Mouse (Mus musculus): ENCODE measurements at regions not wholly inside any gene's neighbourhood (a gene's known extent, or its start where the extent isn't known, plus 50 kb on each side); places are given as distances from the start of the nearest gene placed in this dataset.
"Not testable (repeated sequence)": the region's sequence is repeated elsewhere in the genome, so short reads cannot be mapped to it uniquely, and the experiment has no call there.

DNA sequence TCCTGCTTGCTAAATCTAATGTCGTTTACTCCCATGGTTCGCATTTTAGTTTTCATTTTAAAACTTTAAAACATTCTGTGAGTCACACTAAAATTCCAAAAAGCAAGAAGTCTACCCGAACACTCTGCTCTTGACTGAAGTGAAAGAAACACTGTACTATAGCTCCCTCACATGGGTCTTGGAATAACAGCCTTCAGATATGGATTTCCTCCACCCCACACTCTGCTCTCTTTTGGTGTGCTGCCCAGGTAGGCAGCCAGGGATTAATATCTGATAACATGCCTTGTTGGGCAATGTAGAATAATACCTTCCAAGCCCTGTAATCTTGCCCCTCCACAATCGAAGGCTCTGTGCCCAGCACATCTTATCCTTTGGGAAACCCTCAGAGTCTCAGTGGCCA is 104.0 kb downstream of the Rps12 start:
- DNase-seq (ENCODE audit: low spot score) (no peak), ATAC-seq (ENCODE audit: extremely low read depth, insufficient number of reproducible peaks, low FRiP score, poor library complexity, severe bottlenecking) (no peak)
- Histone ChIP-seq H3K36me3 (replicated peaks) (no peaks in the 10 kb centered on the region), H3K9me3 (replicated peaks) (no peaks in the 10 kb centered on the region), H3K27me3 (ENCODE audit: insufficient read depth, low read length) (no peaks in the 10 kb centered on the region), H3K4me1 (ENCODE audit: insufficient read depth, low read depth, low read length) (no peaks in the 10 kb centered on the region), H3K4me3 (ENCODE audit: low read depth, low read length) (no peak overlapping the region)
- TF ChIP-seq TAL1 (conservative IDR thresholded peaks at IDR 0.05; ENCODE audit: low read depth, low read length) = no peak
- TF ChIP-seq CTCF (IDR thresholded peaks at IDR 0.05; ENCODE audit: low read depth, low read length) = no peak
- no peak for TF ChIP-seq GATA2 (IDR thresholded peaks at IDR 0.05; ENCODE audit: borderline replicate concordance, low read depth, low read length)

DNA sequence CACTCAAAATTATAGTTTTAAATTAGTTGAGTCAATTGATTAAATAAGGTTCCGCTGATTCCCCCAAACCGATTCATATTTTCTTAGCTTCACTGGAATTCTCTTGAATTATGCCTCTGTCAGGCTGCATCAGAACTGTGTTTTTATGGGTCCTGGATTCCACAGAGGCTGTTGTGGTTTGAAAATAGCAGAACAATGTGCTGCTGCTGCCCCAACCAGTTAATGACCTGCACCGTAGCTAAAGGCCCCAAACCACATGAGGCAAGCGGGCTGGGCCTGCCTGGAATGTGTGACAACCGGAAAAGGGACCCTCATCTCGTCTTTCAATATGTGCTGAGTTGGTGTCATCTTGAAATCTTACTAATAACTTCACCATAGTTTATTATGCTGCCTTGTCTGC is 111.2 kb downstream of the Rps12 start:
- H3K4me1 ChIP-seq (ENCODE audit: insufficient read depth, low read depth, low read length) = no peaks in the 10 kb centered on the region
- DNase-seq (ENCODE audit: low spot score) (no peak), ATAC-seq (ENCODE audit: extremely low read depth, insufficient number of reproducible peaks, low FRiP score, poor library complexity, severe bottlenecking) (no peak)
- H3K27me3 ChIP-seq (ENCODE audit: insufficient read depth, low read length) = peaks cover 11% of the 10 kb centered on the region
- no peaks in the 10 kb centered on the region for H3K36me3 ChIP-seq (replicated peaks)
- H3K9me3 ChIP-seq (replicated peaks) = no peaks in the 10 kb centered on the region
- H3K4me3 ChIP-seq (ENCODE audit: low read depth, low read length) = no peak overlapping the region
- TF ChIP-seq TAL1 (conservative IDR thresholded peaks at IDR 0.05; ENCODE audit: low read depth, low read length) = no peak
- no peak for TF ChIP-seq GATA2 (IDR thresholded peaks at IDR 0.05; ENCODE audit: borderline replicate concordance, low read depth, low read length)
- TF ChIP-seq POLR2AphosphoS5 (IDR thresholded peaks at IDR 0.05; ENCODE audit: insufficient replicate concordance, low read depth, low read length) = no peak
- TF ChIP-seq CTCF (IDR thresholded peaks at IDR 0.05; ENCODE audit: low read depth, low read length) = no peak
- no peak for TF ChIP-seq GATA1 (IDR thresholded peaks at IDR 0.05; ENCODE audit: borderline replicate concordance, low read length)

DNA sequence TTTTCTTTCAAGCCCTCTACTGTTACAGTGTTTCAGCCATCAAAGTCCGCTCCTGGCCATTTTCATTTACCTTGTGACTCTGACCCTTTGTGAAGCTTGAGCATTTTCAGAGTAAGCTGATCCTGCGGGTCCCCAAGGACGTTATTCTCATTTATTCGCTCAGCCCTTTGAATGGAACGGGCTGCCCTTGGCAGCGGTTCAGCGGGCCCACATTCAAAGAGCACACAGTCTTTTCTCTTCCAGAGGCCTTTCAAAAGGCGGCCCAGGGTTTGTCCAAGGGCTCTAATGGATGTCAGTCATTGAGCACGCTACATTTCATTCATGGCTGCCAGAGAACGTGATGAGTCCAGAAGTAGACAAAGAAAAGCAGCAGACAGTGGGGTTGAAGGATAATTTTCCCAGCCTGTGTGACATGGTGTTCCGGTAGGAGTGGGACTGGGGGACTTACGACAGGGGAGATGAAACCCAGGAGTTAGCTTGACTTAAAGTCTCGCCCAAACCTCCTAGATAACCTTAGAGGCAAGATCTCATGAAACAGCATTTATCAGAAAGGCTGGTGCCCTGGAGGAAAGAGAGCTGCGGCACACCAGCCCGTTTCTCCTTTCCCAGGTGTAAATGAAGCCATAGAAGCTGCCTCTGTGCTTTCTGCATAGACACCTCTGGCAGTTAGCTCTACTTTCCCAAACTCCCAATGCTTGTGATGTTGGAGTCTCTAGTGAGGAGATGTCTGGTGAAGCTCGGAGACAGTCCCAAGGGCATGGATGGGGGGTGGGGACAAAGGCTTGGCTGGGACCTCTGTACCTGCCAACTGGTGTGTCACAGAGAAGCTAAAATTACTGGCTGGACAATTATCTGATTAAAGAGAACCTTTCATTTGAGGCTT is 112.2 kb downstream of the Rps12 start:
- Histone ChIP-seq H3K4me3 (ENCODE audit: low read depth, low read length) (no peak overlapping the region), H3K36me3 (replicated peaks) (no peaks in the 10 kb centered on the region), H3K4me1 (ENCODE audit: insufficient read depth, low read depth, low read length) (no peaks in the 10 kb centered on the region), H3K27me3 (ENCODE audit: insufficient read depth, low read length) (peaks cover 11% of the 10 kb centered on the region), H3K9me3 (replicated peaks) (no peaks in the 10 kb centered on the region)
- ATAC-seq (ENCODE audit: extremely low read depth, insufficient number of reproducible peaks, low FRiP score, poor library complexity, severe bottlenecking) (no peak), DNase-seq (ENCODE audit: low spot score) (no peak)
- no peak for TF ChIP-seq GATA2 (IDR thresholded peaks at IDR 0.05; ENCODE audit: borderline replicate concordance, low read depth, low read length)
- no peak for TF ChIP-seq GATA1 (IDR thresholded peaks at IDR 0.05; ENCODE audit: borderline replicate concordance, low read length)
- no peak for TF ChIP-seq TAL1 (conservative IDR thresholded peaks at IDR 0.05; ENCODE audit: low read depth, low read length)
- no peak for TF ChIP-seq CTCF (IDR thresholded peaks at IDR 0.05; ENCODE audit: low read depth, low read length)
- no peak for TF ChIP-seq POLR2AphosphoS5 (IDR thresholded peaks at IDR 0.05; ENCODE audit: insufficient replicate concordance, low read depth, low read length)

DNA sequence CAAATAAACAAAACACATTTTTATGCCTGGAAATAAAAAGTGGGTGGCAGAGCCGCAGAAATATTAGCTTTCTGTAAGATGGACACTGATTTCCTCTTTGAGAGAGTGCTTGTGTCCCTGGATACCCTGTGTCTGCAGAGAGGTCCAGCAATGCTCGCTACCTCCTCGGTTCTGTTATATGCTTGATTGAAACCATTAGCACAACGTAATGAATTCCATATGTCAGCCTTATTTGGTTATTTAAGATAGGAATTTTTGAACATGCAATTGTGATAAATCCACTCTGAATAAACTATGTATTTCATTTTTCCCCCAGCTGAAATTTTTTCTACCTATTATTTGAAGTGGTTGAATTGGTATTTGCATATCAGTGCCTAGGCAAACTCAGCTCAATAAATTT is 114.8 kb downstream of the Rps12 start:
- Histone ChIP-seq H3K4me1 (ENCODE audit: insufficient read depth, low read depth, low read length) (no peaks in the 10 kb centered on the region), H3K27me3 (ENCODE audit: insufficient read depth, low read length) (peaks cover 11% of the 10 kb centered on the region), H3K9me3 (replicated peaks) (no peaks in the 10 kb centered on the region), H3K4me3 (ENCODE audit: low read depth, low read length) (no peak overlapping the region), H3K36me3 (replicated peaks) (no peaks in the 10 kb centered on the region)
- DNase-seq (ENCODE audit: low spot score) = no peak
- TF ChIP-seq POLR2AphosphoS5 (IDR thresholded peaks at IDR 0.05; ENCODE audit: insufficient replicate concordance, low read depth, low read length) = no peak
- TF ChIP-seq GATA1 (IDR thresholded peaks at IDR 0.05; ENCODE audit: borderline replicate concordance, low read length) = no peak
- no peak for TF ChIP-seq CTCF (IDR thresholded peaks at IDR 0.05; ENCODE audit: low read depth, low read length)
- TF ChIP-seq GATA2 (IDR thresholded peaks at IDR 0.05; ENCODE audit: borderline replicate concordance, low read depth, low read length) = no peak
- TF ChIP-seq TAL1 (conservative IDR thresholded peaks at IDR 0.05; ENCODE audit: low read depth, low read length) = no peak
- no peak for ATAC-seq (ENCODE audit: extremely low read depth, insufficient number of reproducible peaks, low FRiP score, poor library complexity, severe bottlenecking)

DNA sequence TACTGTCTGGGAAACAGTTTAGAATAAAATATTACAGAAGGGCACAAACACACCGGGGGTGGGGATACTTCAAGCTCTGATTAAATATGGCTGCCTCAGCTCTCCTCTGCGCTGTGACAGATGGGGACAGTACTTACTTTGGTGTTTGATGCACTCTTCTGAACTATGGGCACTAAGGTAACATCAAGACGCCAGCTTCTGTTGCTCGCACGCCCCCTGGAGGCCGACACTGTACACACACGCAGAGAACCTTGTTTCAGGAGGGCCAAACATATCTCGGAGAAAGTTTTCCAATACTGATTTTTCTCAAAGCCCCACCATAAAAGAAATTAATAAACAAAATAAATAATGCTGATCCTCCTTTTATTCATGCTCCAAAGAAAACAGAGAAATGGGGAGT is 115.6 kb downstream of the Rps12 start:
- H3K4me3 ChIP-seq (ENCODE audit: low read depth, low read length) = no peak overlapping the region
- DNase-seq (ENCODE audit: low spot score) = no peak
- H3K27me3 ChIP-seq (ENCODE audit: insufficient read depth, low read length) = peaks cover 11% of the 10 kb centered on the region
- ATAC-seq (ENCODE audit: extremely low read depth, insufficient number of reproducible peaks, low FRiP score, poor library complexity, severe bottlenecking) = no peak
- H3K36me3 ChIP-seq (replicated peaks) = no peaks in the 10 kb centered on the region
- no peaks in the 10 kb centered on the region for H3K4me1 ChIP-seq (ENCODE audit: insufficient read depth, low read depth, low read length)
- H3K9me3 ChIP-seq (replicated peaks) = no peaks in the 10 kb centered on the region
- TF ChIP-seq CTCF (IDR thresholded peaks at IDR 0.05; ENCODE audit: low read depth, low read length) = peak; percentile 48
- TF ChIP-seq GATA1 (IDR thresholded peaks at IDR 0.05; ENCODE audit: borderline replicate concordance, low read length) = no peak

DNA sequence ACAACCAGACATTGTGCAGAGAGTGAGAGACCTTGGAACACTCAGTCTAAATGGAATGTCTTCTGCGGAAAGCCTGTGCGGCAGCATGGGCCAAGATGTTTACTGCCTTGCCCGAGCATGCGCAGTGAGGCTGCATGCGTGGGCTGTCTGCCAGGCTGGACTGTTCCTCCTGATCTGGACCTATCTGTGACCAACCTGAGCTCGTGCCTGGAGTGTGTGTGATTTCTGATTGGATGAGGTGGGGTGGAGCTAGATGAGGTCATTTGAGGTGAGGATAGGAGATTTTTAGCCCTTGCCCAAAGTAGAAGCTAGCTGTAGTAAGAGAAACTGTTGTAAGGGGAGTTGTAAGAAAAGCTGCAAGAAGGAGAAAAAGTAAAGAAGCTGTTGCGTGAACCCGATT is 121.2 kb downstream of the Rps12 start:
- not testable (repeated sequence) for H3K4me1 ChIP-seq (ENCODE audit: insufficient read depth, low read depth, low read length); ATAC-seq (ENCODE audit: extremely low read depth, insufficient number of reproducible peaks, low FRiP score, poor library complexity, severe bottlenecking); H3K36me3 ChIP-seq (replicated peaks)

DNA sequence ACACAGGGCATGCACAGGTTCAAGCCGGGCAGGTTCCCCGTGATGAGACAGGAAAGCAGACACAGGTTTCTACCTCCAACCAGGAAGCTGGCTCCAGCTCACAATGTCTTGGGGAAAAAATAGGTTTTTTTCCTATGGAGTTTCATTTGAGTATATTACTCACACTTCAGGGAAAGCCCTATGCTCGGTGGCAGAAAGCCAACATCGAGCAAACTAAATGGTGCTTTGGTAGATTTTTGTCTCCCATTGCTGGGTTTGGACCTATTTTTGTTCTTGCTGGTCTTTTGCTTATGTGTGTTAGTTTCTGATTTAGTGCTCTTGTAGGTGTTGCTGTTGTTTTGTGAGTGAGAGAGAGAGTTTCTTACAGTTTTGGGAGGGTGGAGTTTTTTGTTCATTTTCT is 160.9 kb downstream of the Rps12 start:
- H3K4me1 ChIP-seq (ENCODE audit: insufficient read depth, low read depth, low read length) = no peaks in the 10 kb centered on the region
- no peaks in the 10 kb centered on the region for H3K9me3 ChIP-seq (replicated peaks)
- H3K27me3 ChIP-seq (ENCODE audit: insufficient read depth, low read length) = no peaks in the 10 kb centered on the region
- no peak overlapping the region for H3K4me3 ChIP-seq (ENCODE audit: low read depth, low read length)
- DNase-seq (ENCODE audit: low spot score) (no peak), ATAC-seq (ENCODE audit: extremely low read depth, insufficient number of reproducible peaks, low FRiP score, poor library complexity, severe bottlenecking) (no peak)
- H3K36me3 ChIP-seq (replicated peaks) = no peaks in the 10 kb centered on the region
- TF ChIP-seq CTCF (IDR thresholded peaks at IDR 0.05; ENCODE audit: low read depth, low read length) = no peak
- no peak for TF ChIP-seq POLR2AphosphoS5 (IDR thresholded peaks at IDR 0.05; ENCODE audit: insufficient replicate concordance, low read depth, low read length)
- no peak for TF ChIP-seq GATA2 (IDR thresholded peaks at IDR 0.05; ENCODE audit: borderline replicate concordance, low read depth, low read length)
- no peak for TF ChIP-seq TAL1 (conservative IDR thresholded peaks at IDR 0.05; ENCODE audit: low read depth, low read length)
- TF ChIP-seq GATA1 (IDR thresholded peaks at IDR 0.05; ENCODE audit: borderline replicate concordance, low read length) = no peak

More for the DNA sequence above, 121.2 kb downstream of the Rps12 start:
- not testable (repeated sequence) for H3K9me3 ChIP-seq (replicated peaks); H3K27me3 ChIP-seq (ENCODE audit: insufficient read depth, low read length); DNase-seq (ENCODE audit: low spot score); H3K4me3 ChIP-seq (ENCODE audit: low read depth, low read length)
